Mouse (Mus musculus): ENCODE measurements around the gene Trim14.

DNA sequence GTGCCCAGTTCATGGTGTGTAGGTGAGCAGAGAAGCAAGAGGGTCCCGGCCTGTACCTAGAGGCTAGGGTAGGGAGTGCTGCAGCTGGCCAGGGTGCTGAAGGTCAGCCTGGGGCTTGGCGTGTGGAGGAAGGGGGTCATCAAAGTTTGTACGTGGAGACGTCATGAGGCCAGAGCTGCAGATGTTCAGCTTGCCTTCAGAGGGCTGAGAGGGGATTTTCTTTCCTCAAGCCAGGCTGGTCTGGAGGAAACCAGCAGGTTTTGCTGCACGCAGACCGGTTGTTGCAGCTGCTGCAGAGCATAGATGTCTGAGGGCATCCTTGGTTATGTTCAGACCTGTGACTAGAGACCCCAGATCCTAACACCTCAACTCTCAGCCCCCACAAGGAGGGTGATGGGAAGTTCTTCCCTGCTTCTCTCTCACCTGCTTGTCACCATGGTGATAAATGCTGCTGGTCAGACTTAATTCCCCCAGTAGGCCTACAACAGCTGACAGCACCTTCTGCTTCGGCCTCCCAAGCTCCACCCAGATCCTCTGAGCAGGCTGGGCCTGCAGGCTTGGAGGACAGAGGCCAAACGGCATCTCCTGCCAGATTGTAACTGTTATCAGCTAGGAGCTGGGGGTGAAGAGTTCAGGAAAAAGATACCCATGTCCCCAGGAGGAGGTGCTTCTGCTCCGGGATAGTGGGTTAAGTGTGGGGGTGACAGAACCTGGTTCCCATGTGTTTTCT lies 38.2 kb upstream of the Trim14 start:
- no peak for TF ChIP-seq CTCF (IDR thresholded peaks at IDR 0.05)
- no peak for TF ChIP-seq POLR2A (IDR thresholded peaks at IDR 0.05; ENCODE audit: insufficient read depth, low read depth, low read length)

Data from heart, adult 2 months (tissue).